Mouse (Mus musculus) brown adipose tissue, adult 24 weeks (tissue): Measurements from ENCODE around the gene Rfc4. TPM values are rescaled to one million over a fixed set of nuclear protein-coding genes. Genes with fewer than 3 reads are reported as not detected.

ENCODE experiments used
- polyA plus RNA-seq: library from polyadenylated mRNA; stranded (reverse); fragments of >200 nt; gene quantifications from 2 replicates; pipeline ENCODE4 v1.2.4, GENCODE M21; 2012; ENCODE audit not compliant: missing spikeins, insufficient read depth, insufficient read length

Rfc4 gene
- polyA plus RNA-seq, 1 experiment = 15.6 TPM

Other genes with a start within 250 kb of the Rfc4 start
- 3.4 TPM in 1 of 2 replicates, not detected in the other for gene Ahsg, start 236.5 kb downstream of the Rfc4 start, polyA plus RNA-seq
- gene Fetub, start 209.4 kb downstream of the Rfc4 start, polyA plus RNA-seq = 1.4 and 2.8 TPM in 2 replicates
- not detected in 2 replicates for gene Hrg, start 176.7 kb downstream of the Rfc4 start, polyA plus RNA-seq
- gene Kng2, start 98.3 kb downstream of the Rfc4 start, polyA plus RNA-seq = 169 and 284 TPM in 2 replicates
- gene Kng1, start 69.9 kb downstream of the Rfc4 start, polyA plus RNA-seq = 0.88 and 1.6 TPM in 2 replicates
- 287 and 288 TPM in 2 replicates for gene Eif4a2, start 20.3 kb downstream of the Rfc4 start, polyA plus RNA-seq
- gene Adipoq, start 18.8 kb upstream of the Rfc4 start, polyA plus RNA-seq = 1,590 and 1,771 TPM in 2 replicates
- gene St6gal1, start 97.0 kb upstream of the Rfc4 start, polyA plus RNA-seq = 7.3 and 8.6 TPM in 2 replicates